Mouse (Mus musculus) lung, postnatal 14 days (tissue): ENCODE data around the gene Ctnnd2.

Experiments used
- DNase-seq: peaks from one replicate; pipeline ENCODE4 v3.0.0; 2021

The Ctnnd2 gene

GRCm38 (mm10) chr15:30908027-30908426 lies 735.6 kb downstream of the Ctnnd2 start:
- DNase-seq, result no peak

DNA sequence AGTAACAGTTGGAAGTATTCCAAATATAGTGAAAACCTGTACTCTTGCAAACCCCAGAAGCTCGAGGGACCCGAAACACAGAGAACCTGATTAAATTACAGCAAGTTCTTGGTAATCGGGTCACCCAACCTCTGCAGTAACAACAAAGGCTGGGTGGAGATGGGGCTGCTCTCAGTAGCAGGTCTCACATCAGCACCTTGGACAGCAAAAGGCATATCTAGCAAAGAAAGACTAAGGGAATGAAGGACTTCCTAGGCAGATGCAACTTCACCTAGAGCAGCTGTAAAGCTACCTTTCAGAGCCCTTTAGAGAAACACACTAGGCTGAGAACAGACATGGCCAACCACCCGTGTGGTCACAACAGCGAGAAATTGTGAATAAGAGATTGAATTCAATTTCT lies 741.0 kb downstream of the Ctnnd2 start:
- DNase-seq, result no peak

GRCm38 (mm10) chr15:30925838-30926237 lies 753.4 kb downstream of the Ctnnd2 start:
- DNase-seq, result no peak

DNA sequence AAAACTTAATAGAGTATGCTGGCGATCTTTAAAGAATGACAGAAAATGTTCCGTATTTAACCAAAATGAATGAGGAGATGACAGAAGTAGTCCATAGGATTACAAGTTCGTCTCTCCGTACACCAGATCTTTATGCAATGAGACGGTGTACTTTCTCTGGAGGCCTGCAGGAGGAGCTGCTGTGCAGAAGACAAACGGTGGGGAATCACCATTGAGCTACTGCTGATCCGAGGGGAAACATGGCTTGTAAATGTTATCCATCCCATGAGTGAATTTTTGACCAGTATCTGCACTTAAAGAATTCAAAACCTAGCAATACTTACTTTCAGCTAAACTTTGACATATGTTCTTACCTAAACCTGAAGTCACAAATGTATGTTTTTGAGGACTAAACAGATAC lies 755.2 kb downstream of the Ctnnd2 start:
- DNase-seq, result peak; percentile 48

DNA sequence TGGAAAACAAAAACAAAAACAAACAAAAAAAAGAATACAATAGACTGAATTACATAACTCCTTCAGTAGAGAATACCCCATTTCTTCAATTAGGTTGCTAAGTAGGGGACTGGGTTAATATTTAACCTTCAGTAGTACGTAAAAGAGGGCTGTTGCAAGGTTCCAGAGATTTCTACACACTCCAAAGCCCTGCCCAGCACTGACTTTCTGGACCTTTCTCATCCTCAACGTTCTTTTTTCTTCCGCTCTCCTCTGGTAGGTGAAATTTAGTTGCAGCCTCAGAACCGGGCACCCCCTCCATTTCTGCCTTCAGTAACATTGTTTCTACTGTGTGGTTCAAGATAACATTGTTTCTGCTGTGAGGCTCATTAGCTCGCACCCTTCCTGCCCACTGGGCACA lies 759.5 kb downstream of the Ctnnd2 start:
- DNase-seq, result no peak

DNA sequence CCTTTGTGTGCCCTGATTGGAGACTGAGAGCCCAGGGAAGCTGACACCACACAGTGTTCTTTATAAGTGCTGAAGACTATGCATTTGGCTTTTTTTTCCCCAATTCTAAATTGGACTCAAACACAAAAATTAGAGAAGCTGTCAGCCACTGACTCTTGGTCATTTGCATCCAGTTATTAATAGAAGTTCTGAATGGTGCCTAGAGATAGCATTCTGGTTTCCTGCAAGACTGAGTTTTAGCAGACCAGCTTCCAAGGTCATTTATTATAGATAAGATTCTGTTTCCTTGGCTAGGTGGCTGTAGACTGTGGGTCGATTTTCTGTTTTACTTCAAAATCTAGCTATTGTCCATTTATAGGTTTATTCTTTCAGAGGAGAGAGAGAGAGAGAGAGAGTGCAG lies 773.5 kb downstream of the Ctnnd2 start:
- no peak for DNase-seq

DNA sequence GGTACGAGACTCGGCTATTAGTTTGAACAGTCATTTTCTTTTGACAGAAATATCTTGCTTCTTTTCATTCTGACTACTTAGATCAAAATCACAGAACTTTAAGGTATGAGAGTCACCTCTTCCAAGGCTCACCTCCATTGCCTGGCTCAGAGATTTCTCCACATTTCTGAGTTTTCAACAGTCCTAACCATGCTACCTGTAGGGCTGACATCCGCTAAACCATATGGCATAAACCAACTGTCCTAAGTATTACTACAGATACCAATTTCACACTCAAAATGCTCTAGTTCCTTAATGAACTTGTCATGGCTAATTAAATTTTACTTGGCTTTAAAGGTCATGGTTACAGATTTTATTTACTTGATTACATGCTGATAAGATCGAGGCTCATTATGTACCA lies 786.1 kb downstream of the Ctnnd2 start:
- DNase-seq, result no peak

- no peak for DNase-seq
Observed at GRCm38 (mm10) chr15:30962421-30963160, 790.2 kb downstream of the Ctnnd2 start.

- no peak for DNase-seq
Observed at GRCm38 (mm10) chr15:30964046-30964445, 791.7 kb downstream of the Ctnnd2 start.

- no peak for DNase-seq
Observed at GRCm38 (mm10) chr15:30964865-30965679, 792.7 kb downstream of the Ctnnd2 start.

GRCm38 (mm10) chr15:30966826-30967225 lies 794.4 kb downstream of the Ctnnd2 start:
- DNase-seq, result no peak

GRCm38 (mm10) chr15:30974436-30974835 lies 802.0 kb downstream of the Ctnnd2 start:
- DNase-seq, result no peak

DNA sequence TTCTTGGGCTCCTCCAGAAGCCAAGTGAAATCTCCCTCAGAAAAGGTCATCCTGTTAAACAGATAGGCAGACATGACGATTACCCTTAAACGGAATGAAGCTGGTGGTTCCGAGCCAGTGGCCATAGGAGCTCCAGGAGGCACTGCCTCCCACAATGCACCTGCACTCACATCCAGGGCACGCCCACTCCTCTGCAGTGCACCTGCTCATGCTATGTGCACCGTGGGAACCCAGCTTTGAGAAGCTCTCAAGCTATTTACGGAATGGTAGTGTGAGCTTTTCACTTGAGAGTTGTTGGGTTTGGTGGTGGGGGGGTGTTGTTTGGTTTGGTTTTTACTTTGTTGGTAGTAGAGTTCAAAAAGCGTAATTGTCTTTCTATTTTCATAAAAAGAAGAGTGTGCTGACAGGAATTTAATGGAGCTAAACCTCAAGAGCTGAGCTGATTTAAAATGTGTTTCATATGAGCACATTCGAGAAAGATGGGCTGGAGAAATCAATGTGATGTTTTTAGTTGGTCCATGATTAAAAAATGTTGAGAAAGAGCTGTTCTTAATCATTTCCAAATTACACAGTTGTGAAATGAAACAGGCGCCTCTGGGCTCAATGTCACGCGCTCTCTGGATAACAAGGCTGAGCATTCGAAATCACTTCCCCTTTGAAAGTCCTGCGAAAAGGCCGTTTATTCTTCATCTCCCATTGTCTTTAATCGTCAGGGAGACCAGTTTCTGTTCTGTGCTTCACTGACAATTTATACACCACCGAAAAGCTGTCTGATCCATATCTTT lies 802.8 kb downstream of the Ctnnd2 start:
- peak; percentile 23 for DNase-seq

- no peak for DNase-seq
Observed at GRCm38 (mm10) chr15:30977166-30977740, 804.9 kb downstream of the Ctnnd2 start.

- no peak for DNase-seq
Observed at GRCm38 (mm10) chr15:30986890-30987289, 814.5 kb downstream of the Ctnnd2 start.

DNA sequence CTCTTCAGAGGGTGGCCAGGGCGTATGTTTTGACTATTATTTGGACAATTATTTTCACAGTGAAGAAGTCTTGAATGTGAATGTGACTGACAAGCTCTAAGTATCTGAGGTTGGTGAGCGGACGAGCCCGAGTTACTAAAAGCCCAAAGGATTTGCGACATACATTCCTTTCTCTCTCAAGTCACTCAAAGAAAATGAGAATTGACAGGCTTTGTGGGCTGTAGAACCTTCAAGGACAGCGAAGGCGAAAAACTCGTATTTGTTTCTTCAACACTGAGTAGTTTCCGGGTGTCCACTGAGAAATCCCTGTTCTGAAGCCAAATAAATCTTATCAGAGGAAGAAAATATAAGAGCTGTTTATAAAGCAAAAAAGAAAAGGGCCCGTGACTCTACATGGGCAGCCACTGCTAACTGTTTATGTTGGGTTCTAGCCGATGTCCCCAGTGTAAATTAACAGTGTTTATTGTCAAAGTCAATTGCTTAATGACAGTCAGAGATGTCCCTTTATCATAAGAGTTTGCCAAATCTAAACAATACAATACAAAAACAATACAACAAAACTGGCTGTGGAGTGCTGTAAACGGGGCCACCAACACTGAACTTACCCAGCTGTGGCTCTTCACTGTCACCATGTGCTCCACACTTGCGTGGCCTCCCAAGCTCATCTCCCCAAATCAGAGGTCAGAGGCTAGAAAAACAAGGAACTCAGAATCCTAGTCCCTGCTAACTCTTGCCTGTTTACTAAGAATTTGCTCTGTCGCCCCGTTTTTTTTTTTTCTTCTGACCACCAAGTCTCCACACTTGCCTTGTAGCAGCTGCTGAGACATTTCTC lies 818.2 kb downstream of the Ctnnd2 start:
- peak; percentile 48 for DNase-seq

- no peak for DNase-seq
Observed at GRCm38 (mm10) chr15:30992357-30992756, 820.0 kb downstream of the Ctnnd2 start.

DNA sequence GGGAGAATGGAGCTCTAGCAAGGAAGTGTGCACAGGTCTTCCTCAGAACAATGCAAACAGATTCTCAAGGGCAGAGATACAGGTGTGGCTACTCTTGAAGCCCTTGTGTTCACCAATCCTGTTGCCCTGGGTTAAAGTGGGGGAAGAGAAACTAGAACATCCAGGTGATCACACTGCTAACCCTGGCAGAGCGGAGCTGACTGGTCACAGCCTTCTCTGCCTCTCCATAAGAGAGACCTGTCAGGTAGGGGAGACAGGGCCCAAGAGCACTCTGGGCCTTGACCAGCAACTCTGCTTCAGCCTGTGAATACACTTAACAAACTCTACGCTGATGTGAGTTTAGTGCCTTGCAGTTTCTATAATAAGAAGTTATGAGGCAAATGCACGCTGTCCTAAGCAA lies 820.5 kb downstream of the Ctnnd2 start:
- no peak for DNase-seq

- DNase-seq, result no peak
Observed at GRCm38 (mm10) chr15:30995346-30995745, 823.0 kb downstream of the Ctnnd2 start.

- no peak for DNase-seq
Observed at GRCm38 (mm10) chr15:31004468-31004867, 832.1 kb downstream of the Ctnnd2 start.

DNA sequence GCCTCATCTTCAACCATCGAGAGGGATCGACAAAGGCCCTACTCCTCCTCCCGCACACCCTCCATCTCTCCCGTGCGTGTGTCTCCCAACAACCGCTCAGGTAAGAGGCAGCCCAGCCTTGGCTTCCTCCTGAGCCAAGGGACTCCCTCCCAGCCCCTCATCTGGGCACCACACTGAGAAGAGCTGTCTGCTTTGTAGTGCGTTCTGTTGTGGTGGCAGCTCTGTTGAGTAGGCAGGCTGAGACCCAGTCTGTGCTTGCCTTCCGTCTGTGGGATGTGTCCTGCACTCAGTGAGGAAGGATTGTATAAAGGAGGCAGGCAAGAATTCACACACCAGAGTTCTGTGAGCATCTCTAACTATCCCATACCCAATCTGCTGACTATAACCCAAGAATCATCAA lies 832.6 kb downstream of the Ctnnd2 start:
- no peak for DNase-seq
